Mouse (Mus musculus): ENCODE results near the gene Asxl1. TPM values are rescaled to one million over a fixed set of nuclear protein-coding genes. Genes with fewer than 3 reads are reported as not detected.
A peak's percentile ranks its signal among the peaks of the same experiment; 100 is the strongest.

Asxl1 gene
- polyA plus RNA-seq, 1 experiment, result 56.2 TPM

GRCm38 (mm10) chr2:153423113-153423512 lies 77.5 kb downstream of the Asxl1 start:
- no peak for TF ChIP-seq CTCF (IDR thresholded peaks at IDR 0.05; ENCODE audit: control insufficient read depth, insufficient read depth, low read length)
- TF ChIP-seq POLR2A (IDR thresholded peaks at IDR 0.05; ENCODE audit: borderline replicate concordance, control insufficient read depth, low read depth, low read length), result no peak
- Histone ChIP-seq H3K27ac (ENCODE audit: control insufficient read depth, insufficient read depth, low read depth, low read length, poor library complexity) (no peak overlapping the region), H3K4me3 (replicated peaks; ENCODE audit: control insufficient read depth, low read depth, low read length) (no peak overlapping the region), H3K4me1 (ENCODE audit: control insufficient read depth, insufficient read depth, low read length) (peaks cover 2% of the 10 kb centered on the region; the same call in 1 of the 2 replicates)
- WGBS, result 89% methylated on average over 3 of the region's 3 CpGs

GRCm38 (mm10) chr2:153424557-153424956 lies 78.9 kb downstream of the Asxl1 start:
- no peak overlapping the region for H3K4me3 ChIP-seq (replicated peaks; ENCODE audit: control insufficient read depth, low read depth, low read length)
- WGBS, result 65% methylated on average over 8 of the region's 8 CpGs
- TF ChIP-seq CTCF (IDR thresholded peaks at IDR 0.05; ENCODE audit: control insufficient read depth, insufficient read depth, low read length) (no peak), POLR2A (IDR thresholded peaks at IDR 0.05; ENCODE audit: borderline replicate concordance, control insufficient read depth, low read depth, low read length) (no peak)
- H3K4me1 ChIP-seq (ENCODE audit: control insufficient read depth, insufficient read depth, low read length), result peaks cover 2% of the 10 kb centered on the region; the same call in 1 of the 2 replicates
- H3K27ac ChIP-seq (ENCODE audit: control insufficient read depth, insufficient read depth, low read depth, low read length, poor library complexity), result no peak overlapping the region

GRCm38 (mm10) chr2:153425124-153425844 lies 79.7 kb downstream of the Asxl1 start:
- H3K4me1 ChIP-seq (ENCODE audit: control insufficient read depth, insufficient read depth, low read length), result peaks cover 2% of the 10 kb centered on the region; the same call in 1 of the 2 replicates
- no peak overlapping the region for H3K27ac ChIP-seq (ENCODE audit: control insufficient read depth, insufficient read depth, low read depth, low read length, poor library complexity)
- TF ChIP-seq CTCF (IDR thresholded peaks at IDR 0.05; ENCODE audit: control insufficient read depth, insufficient read depth, low read length), result no peak
- no peak for TF ChIP-seq POLR2A (IDR thresholded peaks at IDR 0.05; ENCODE audit: borderline replicate concordance, control insufficient read depth, low read depth, low read length)
- no peak overlapping the region for H3K4me3 ChIP-seq (replicated peaks; ENCODE audit: control insufficient read depth, low read depth, low read length)
- 61% methylated on average over 4 of the region's 4 CpGs for WGBS

- Histone ChIP-seq H3K4me3 (replicated peaks; ENCODE audit: control insufficient read depth, low read depth, low read length) (no peak overlapping the region), H3K4me1 (ENCODE audit: control insufficient read depth, insufficient read depth, low read length) (peaks cover 2% of the 10 kb centered on the region; the same call in 1 of the 2 replicates), H3K27ac (ENCODE audit: control insufficient read depth, insufficient read depth, low read depth, low read length, poor library complexity) (no peak overlapping the region)
- 88% methylated on average over 9 of the region's 9 CpGs for WGBS
- TF ChIP-seq CTCF (IDR thresholded peaks at IDR 0.05; ENCODE audit: control insufficient read depth, insufficient read depth, low read length), result no peak
- no peak for TF ChIP-seq POLR2A (IDR thresholded peaks at IDR 0.05; ENCODE audit: borderline replicate concordance, control insufficient read depth, low read depth, low read length)
These were observed 80.5 kb downstream of the Asxl1 start for GRCm38 (mm10) chr2:153425998-153426670.

- Histone ChIP-seq H3K4me3 (replicated peaks; ENCODE audit: control insufficient read depth, low read depth, low read length) (no peak overlapping the region), H3K27ac (ENCODE audit: control insufficient read depth, insufficient read depth, low read depth, low read length, poor library complexity) (no peak overlapping the region), H3K4me1 (ENCODE audit: control insufficient read depth, insufficient read depth, low read length) (peaks cover 2% of the 10 kb centered on the region; the same call in 1 of the 2 replicates)
- WGBS, result 76% methylated on average over 2 of the region's 2 CpGs
- no peak for TF ChIP-seq CTCF (IDR thresholded peaks at IDR 0.05; ENCODE audit: control insufficient read depth, insufficient read depth, low read length)
- no peak for TF ChIP-seq POLR2A (IDR thresholded peaks at IDR 0.05; ENCODE audit: borderline replicate concordance, control insufficient read depth, low read depth, low read length)
These were observed 81.3 kb downstream of the Asxl1 start for GRCm38 (mm10) chr2:153426931-153427330.

- H3K27ac ChIP-seq (ENCODE audit: control insufficient read depth, insufficient read depth, low read depth, low read length, poor library complexity), result no peak overlapping the region
- no peak overlapping the region for H3K4me3 ChIP-seq (replicated peaks; ENCODE audit: control insufficient read depth, low read depth, low read length)
- peaks cover 2% of the 10 kb centered on the region; the same call in 1 of the 2 replicates for H3K4me1 ChIP-seq (ENCODE audit: control insufficient read depth, insufficient read depth, low read length)
- WGBS, result 68% methylated on average over 2 of the region's 2 CpGs
- TF ChIP-seq POLR2A (IDR thresholded peaks at IDR 0.05; ENCODE audit: borderline replicate concordance, control insufficient read depth, low read depth, low read length), result no peak
- no peak for TF ChIP-seq CTCF (IDR thresholded peaks at IDR 0.05; ENCODE audit: control insufficient read depth, insufficient read depth, low read length)
These were observed 82.9 kb downstream of the Asxl1 start for GRCm38 (mm10) chr2:153428485-153428884.

- no peaks in the 10 kb centered on the region for H3K4me1 ChIP-seq (ENCODE audit: control insufficient read depth, insufficient read depth, low read length)
These were observed 84.9 kb downstream of the Asxl1 start for GRCm38 (mm10) chr2:153430571-153430970.

GRCm38 (mm10) chr2:153432492-153432891 lies 86.9 kb downstream of the Asxl1 start:
- Histone ChIP-seq H3K4me3 (replicated peaks; ENCODE audit: control insufficient read depth, low read depth, low read length) (no peak overlapping the region), H3K27ac (ENCODE audit: control insufficient read depth, insufficient read depth, low read depth, low read length, poor library complexity) (peak overlapping the region; percentile 22; the same call in 1 of the 2 replicates), H3K4me1 (ENCODE audit: control insufficient read depth, insufficient read depth, low read length) (peaks cover 2% of the 10 kb centered on the region; the same call in 1 of the 2 replicates)
- TF ChIP-seq POLR2A (IDR thresholded peaks at IDR 0.05; ENCODE audit: borderline replicate concordance, control insufficient read depth, low read depth, low read length) (no peak), CTCF (IDR thresholded peaks at IDR 0.05; ENCODE audit: control insufficient read depth, insufficient read depth, low read length) (no peak)
- 82% methylated on average over 7 of the region's 7 CpGs for WGBS

More at GRCm38 (mm10) chr2:153430571-153430970, 84.9 kb downstream of the Asxl1 start:
- H3K4me3 ChIP-seq (replicated peaks; ENCODE audit: control insufficient read depth, low read depth, low read length), result no peak overlapping the region
- TF ChIP-seq POLR2A (IDR thresholded peaks at IDR 0.05; ENCODE audit: borderline replicate concordance, control insufficient read depth, low read depth, low read length) (no peak), CTCF (IDR thresholded peaks at IDR 0.05; ENCODE audit: control insufficient read depth, insufficient read depth, low read length) (no peak)
- WGBS, result 73% methylated on average over 1 of the region's 1 CpGs
- no peak overlapping the region for H3K27ac ChIP-seq (ENCODE audit: control insufficient read depth, insufficient read depth, low read depth, low read length, poor library complexity)
